Mouse (Mus musculus) forelimb bud, embryonic 11.5 days (tissue): ENCODE measurements around the gene Zcchc8.

Source experiments
- DNase-seq: peaks from one replicate; pipeline ENCODE4 v3.0.0-alpha.2; 2012; ENCODE audit warnings: low read depth, low spot score

Zcchc8 gene

DNA sequence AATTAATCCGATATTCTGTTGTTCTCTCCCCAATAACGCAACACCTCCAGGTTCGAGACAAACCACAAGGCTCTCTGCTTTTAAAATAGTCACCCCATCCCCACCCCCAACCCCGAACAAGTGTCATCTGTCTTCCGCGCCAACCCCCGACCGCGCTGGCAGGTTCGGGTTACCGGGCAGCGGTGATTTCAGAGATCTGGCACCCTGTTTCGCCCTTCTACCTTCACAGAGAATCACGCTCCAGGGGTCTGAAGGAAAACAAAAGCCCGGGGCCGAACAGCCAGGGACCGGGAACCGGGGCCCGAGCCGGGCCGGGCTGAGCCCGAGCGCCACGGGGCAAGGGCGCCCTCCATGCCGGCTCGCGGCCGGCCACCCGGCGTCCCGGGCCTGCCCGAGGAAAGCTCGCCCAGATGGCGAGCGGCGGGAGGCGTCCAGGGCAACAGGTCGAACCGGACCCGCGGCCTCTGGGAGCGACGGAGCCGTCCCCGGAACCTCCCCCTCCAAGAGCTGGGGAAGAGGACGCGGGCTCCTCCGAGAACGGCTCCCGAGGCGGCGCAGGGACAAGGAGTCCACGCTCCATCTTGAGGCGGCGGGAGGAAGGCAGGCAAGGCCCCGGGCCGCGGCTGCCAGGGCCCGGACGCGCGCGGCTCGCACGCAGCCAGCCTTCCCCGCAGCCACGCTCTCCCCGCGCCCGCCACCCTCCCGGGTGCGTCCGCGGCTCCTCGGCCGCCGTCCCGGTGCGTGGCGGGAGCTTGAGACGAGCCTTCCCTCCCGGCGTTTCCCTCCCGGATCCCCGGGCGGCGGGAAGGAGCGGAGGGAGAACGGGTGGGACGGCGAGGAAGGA is 37.3 kb downstream of the Zcchc8 start:
- DNase-seq = no peak

DNA sequence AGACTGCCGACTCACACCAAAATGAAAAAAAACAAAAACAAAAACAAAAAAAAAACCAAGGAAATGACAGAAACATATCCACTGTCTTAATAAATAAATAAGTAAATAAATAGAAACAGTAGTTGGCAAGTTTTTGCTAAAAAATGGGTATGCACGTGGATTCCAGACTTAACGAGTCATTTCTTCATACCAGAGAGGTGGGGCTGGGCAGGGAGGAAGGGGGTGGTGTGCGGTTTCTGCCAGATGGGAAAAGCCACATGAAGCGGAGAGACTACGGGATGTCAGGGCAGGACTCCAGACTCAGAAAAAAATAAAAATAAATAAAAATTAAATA is 37.9 kb downstream of the Zcchc8 start:
- DNase-seq = peak; percentile 50

DNA sequence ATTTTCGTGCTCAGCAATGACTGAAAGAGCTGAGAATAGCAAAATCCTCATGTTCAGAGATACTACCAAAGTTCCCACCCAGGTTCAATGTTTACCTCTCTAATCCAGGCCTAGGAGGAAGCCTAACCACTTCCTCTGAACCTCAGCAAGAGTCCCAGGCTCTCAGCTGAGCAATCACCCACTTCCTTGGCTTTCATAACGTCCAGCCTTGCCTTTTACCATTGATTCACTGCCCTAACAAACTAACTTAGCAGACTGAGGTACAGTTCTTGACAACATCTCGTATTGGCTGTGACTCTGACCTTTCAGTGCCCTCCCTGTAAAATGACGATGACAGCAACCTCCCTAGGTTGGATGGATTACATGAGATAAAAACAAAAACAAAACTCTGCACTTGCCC is 38.5 kb downstream of the Zcchc8 start:
- DNase-seq = no peak

DNA sequence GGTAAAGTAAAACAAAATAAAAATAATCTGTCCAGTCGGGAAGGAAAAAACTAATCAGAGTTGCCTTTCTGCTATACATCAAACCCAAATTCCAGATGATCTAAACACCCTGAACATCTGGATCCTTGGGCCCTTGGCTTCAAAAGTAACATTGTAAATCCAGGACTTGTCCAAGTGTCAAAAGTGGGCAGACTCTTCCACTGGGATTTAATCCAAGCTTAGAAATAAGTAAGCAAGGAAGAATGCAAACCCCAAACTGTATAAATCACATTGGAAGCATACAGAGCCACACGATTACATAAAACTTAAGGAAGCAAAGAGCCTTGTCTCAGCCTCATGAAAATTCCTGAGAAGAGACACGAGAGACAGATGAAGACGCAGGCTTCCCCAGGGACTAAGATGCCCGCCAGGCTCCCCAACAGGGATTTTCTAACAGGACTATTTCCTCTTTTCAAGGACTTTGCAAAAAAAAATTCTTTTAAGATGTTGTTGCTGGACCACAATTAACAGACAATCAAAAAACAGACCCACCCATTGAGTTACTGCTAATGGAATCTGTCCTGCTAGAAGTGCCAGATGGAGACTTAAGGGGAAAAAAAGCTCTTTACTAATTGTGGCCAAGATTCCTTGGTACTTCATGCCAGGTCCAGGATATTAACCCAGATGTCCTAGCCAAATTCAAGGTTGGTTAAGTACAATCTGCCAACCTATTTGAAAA is 41.2 kb downstream of the Zcchc8 start:
- DNase-seq = no peak

DNA sequence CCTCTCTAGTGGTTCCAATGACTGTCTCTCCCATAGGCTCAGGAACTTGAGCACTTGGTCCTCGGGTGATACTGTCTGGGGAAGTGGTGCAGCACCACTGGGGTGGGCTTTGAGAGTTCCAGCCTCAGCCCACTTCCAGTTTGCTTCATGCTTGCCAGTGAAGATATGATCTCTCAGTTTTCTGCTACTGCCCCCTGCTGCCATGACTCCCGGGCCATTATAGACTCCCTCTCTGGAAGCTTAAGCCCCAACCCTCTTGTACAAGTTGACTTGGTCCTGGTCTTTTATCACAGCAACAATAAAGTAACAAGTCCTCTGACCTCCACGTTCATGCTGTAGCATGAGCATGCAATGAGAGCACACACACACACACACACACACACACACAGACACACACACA is 41.8 kb downstream of the Zcchc8 start:
- DNase-seq = no peak

DNA sequence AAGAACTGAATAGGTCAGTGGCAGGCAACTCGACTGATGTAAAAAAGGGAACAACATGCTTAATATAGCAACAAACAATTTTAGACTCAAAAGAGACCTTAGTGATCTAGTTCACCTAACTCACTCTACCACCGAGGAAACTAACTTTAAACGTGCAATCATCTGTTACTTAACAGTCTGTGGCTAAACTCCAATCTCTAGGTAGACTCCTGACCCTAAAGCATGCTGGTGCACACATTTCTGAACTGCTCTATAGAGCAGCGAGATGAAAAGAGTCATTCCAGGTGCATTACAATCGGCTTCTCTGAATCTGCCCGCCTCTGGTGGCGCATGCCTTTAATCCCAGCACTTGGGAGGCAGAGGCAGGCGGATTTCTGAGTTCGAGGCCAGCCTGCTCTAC is 45.2 kb downstream of the Zcchc8 start:
- DNase-seq = no peak

DNA sequence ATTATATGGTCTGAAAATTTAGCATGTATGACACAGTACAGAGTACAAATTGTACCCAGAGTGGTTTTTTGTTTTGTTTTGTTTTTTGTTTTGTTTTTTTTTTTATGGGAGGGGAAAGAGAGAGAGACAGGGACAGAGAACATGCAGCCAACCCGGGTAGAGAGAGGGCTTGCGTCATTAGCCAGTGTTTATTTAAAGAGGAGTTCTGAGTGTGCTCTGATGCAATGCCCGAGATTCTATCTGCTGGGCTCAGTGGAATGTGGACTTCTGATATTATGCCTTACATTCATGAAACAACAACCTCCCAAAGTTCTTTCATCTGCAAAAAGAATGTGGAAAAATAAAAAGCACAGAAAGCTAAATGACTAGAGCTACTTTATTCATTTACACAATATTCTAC is 45.7 kb downstream of the Zcchc8 start:
- no peak for DNase-seq

DNA sequence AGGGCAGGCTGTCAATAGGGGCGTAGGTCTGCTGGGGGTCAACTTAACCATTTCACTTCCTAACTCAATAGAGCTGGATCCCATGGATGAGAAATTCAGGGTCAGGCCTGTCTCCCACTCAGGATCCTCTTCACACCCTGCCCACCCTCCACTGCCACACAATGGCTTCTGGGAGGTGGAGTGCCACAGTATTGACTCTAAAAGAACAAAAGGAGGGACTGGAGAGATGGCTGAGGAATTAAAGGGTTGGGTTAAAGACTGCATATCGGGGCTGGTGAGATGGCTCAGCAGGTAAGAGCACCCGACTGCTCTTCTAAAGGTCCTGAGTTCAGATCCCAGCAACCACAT is 49.5 kb downstream of the Zcchc8 start:
- no peak for DNase-seq

DNA sequence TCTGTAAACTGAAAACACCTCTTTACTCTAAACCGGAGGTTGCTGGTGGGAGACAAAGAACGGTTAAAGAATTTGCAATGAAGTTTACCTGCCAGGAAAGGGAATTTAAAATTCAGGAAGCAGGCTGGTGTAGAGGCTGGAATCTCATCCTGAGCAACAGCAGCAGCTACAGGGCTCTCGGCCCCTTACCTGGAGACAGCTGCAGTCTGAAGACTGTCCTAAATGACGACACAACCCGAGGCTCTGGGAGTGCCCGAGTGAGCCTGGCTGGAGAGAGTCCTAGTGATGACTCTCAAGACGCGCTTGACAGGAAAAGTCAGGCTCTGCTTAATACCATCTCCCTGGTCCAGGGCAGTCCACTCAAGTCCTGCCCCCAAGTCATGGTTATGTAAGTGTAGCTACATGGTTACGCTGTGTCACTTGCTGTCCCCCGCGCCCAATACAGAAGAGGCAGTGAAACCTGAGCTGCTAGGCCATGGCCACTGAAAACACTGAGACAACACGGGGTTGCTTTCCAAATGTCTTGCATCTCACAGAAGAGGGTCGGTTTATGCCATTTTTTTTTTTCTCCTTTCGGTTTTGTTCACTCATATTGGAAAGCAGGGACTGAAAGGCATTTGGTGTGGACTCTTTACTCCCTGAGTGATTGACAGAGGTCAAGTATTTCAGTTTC is 50.0 kb downstream of the Zcchc8 start:
- no peak for DNase-seq

DNA sequence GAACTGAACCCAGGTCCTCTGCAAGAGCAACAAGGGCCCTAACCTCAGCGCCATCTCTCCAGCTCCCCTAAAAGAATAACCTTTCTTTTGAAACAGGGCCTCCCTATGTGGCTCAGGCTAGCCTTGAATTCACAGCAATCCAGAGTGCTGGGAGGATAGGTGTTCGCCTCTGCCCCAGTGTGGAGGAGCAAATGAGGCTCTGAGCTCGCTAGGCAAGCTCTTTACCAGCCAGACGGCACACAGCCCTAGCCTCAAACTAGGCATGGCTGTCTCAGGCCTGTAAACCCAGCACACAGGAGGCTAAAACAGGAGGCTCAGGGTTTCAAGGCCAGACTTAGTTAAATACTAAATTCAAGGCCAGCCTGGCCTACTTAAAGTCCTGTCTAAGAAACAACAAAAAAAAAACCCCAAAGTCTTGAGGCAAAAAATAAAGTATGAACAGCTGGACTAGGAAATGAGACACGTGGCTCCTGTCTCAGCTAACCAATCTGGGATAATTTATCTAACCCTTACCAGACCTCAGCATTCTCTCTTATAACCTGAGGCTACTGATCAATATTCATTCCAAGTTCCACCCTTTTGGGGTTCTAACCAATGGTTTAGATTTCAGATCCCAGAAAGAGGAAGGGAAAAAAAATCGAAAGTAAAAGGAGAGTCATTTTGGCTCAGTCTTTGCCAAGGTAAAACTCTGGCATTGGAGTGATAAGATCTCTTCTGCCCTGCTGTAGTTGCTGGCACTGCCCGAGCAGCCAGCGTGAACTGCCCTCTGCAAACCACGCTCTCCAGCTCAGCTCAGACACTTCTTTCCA is 50.7 kb downstream of the Zcchc8 start:
- no peak for DNase-seq

DNA sequence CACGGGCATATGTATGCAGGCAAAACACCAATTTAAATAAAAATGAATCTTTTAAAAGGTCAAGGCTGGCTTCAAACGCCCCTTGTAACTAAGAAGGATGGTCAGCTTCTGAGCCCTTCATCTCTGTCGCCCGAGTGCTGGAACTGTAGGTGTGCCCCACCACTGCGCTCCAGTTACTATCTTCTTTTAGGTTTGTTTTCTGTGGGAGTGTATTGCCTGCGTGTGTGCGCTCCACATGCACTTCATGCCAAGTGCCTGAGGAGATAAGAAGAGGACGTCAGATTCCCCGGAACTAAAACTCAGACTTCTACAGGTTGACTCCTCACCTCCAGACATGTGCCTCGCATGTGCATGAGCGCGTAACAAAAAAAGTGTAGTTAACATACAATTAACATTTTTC is 53.0 kb downstream of the Zcchc8 start:
- no peak for DNase-seq

DNA sequence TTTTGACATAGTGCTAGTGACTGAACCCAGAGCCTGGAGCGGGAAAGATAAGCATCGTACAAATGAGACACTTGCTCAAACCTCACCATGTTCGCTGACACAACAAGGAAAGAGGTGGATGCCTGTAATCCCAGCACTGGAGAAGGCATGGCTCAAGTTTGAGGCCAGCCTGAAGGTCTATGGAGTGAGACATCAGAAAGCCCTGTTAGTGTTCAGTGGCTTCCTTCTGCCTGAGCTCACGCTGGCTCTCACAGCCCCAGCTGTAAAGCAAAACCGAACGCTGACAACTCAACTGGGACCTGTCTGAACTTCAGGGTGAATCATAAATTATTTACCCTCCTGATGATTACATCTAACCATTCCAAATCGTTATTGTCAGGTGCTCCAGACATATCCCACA is 54.9 kb downstream of the Zcchc8 start:
- DNase-seq = no peak

DNA sequence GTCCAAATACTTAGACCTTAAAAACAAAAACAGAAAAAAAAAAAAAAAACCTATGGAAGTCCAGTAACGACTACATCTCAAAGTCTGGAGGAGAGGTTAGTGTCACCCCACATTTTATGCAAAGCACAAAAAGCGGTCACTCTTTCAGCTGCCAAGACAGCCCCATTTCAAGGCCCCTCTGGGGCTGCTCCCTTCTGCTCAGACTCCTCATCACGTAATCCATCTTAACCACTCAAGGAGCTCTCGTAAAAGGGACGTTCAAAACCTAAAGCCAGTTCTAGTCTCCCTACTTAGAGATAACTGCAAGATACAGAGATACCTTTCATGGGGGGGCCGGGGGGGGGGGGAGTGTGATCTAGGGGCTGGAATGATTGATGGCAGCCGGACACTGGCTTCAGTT is 56.6 kb downstream of the Zcchc8 start:
- no peak for DNase-seq

DNA sequence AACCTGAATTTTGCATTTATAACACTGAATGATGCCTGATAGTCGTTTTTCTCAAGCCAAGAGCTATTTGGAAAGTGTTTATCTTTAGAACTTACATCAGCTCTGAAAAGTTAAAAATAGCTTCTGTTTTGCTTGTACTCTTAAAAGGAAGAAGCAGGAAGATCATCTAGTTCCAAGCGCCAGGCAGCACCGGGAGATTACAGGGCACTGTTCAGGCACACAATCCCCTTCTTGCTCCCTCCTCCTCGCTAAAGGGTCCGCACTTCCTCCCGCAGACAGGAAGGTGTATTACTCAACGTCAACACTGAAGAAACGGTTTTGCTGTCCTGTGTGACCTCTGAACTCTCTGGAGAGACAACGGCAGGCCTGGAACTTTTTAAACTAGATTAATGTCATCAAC is 58.8 kb downstream of the Zcchc8 start:
- DNase-seq = no peak

DNA sequence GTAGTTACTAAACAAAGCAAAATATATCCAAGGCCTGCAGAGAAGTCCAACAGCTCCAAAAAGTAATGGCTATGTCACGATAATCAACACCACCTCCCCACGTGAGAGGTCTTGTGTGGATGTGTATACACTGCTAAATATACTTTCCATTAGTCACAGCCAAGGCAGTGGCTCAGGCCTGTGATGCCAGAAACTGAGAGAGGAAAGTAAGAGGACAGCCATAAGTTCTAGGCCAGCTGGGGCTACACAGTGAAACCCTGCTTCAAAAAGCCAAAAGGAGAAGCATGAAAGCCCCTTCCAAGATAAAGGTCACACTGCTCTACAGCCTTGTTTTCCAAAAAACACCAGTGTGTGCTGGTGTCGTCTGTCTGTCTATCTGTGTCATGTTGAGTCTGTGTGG is 59.3 kb downstream of the Zcchc8 start:
- DNase-seq = no peak

DNA sequence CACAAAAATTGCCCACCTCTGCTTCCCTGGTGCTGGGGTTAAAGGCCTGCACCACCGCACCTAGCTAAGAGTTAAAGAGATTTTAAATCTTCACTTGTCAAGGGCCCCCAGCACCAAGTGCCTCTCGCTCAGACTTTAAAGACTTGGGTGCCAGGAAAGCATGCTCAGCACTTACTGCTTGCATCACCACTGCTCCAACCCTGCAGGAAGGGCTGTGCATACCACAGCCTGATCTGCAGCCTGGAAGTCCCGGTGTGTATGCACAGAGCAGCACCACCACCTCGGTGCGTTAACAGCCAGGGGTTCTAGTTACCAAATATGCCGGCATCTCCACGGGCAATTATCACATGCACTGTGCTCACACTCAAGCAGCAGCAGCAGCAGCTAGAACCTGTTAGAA is 63.2 kb downstream of the Zcchc8 start:
- DNase-seq = no peak

DNA sequence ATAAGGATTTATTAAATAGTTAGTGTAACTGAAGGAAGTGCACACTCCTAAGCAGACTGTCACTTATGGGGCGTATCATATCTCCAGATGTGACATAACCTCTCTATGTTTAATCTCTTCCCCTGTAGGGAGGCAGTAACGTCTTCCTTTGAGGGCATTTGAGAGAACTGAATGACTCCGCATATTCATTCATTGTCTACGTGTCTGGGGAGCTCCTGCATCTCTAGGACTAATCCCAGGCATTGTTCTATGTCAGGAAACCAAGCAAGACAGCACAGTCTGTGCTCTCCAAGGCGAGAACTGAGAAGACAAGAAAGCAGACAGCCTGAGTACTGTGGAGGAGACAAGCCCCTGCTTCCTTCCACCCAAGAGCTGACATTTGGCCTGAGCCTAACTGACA is 66.0 kb downstream of the Zcchc8 start:
- DNase-seq = no peak

DNA sequence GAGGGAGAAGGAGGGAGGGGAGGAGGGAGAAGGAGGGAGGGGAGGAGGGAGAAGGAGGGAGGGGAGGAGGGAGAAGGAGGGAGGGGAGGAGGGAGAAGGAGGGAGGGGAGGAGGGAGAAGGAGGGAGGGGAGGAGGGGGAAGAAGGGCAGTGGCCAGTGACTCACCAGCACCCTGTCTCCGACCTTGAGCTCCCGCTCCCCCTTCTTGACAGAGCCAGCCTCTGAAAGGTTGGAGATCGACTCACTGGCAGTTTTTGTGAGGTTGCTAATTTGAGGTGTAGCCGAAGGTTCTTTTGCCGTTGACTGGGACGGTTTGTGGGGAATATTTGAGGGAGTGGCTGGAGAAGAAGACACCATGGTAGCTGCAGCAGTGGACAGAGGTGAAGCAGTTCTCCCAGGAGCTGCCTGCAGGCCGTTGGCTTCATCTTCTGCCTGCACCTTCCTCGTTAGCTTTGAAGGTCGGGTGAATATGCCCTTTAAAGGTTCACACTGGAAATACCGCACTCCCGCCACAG is 67.6 kb downstream of the Zcchc8 start:
- no peak for DNase-seq

DNA sequence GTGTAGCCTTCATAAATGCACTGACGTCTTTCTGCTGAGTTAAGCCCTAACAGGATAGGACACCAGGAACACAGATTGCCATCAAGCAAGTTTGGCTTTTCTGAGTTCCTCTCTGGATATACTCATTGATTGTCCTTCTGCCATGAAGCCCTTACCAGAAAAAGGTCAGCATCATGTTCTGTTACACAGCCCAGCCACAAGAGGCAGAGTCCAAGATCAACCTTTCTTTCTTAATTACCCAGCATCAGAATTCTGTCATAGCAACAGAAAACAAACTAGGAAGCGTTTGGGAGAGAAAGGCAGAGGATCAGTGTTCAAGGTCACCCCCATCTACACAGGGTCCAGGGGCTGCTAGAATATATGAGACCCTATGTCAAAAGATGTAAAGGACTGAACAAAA is 70.1 kb downstream of the Zcchc8 start:
- no peak for DNase-seq
